Mouse (Mus musculus) right cerebral cortex, postnatal 4 days (tissue): ENCODE measurements at regions not wholly inside any gene's neighbourhood (a gene's known extent, or its start where the extent isn't known, plus 50 kb on each side); places are given as distances from the start of the nearest gene placed in this dataset.

Experiments
- DNase-seq: peaks from one replicate; pipeline ENCODE4 v3.0.0-alpha.2; 2022

GRCm38 (mm10) chr13:51975801-51976601 lies 129.5 kb downstream of the Gadd45g start:
- DNase-seq = no peak

- no peak for DNase-seq
These were observed 130.2 kb downstream of the Gadd45g start for GRCm38 (mm10) chr13:51976620-51977214.

GRCm38 (mm10) chr13:51979301-51979977 lies 133.0 kb downstream of the Gadd45g start:
- DNase-seq = no peak

GRCm38 (mm10) chr13:51980344-51980743 lies 133.9 kb downstream of the Gadd45g start:
- no peak for DNase-seq

- DNase-seq = no peak
These were observed 136.5 kb downstream of the Gadd45g start for GRCm38 (mm10) chr13:51983002-51983401.

- no peak for DNase-seq
These were observed 137.1 kb downstream of the Gadd45g start for GRCm38 (mm10) chr13:51983575-51983974.

GRCm38 (mm10) chr13:51991339-51991738 lies 144.9 kb downstream of the Gadd45g start:
- no peak for DNase-seq

GRCm38 (mm10) chr13:51992878-51993277 lies 146.4 kb downstream of the Gadd45g start:
- no peak for DNase-seq

- no peak for DNase-seq
These were observed 149.7 kb downstream of the Gadd45g start for GRCm38 (mm10) chr13:51996163-51996562.

- no peak for DNase-seq
These were observed 152.1 kb downstream of the Gadd45g start for GRCm38 (mm10) chr13:51998542-51998941.

GRCm38 (mm10) chr13:52001811-52002210 lies 155.3 kb downstream of the Gadd45g start:
- no peak for DNase-seq

GRCm38 (mm10) chr13:52003946-52004539 lies 157.6 kb downstream of the Gadd45g start:
- no peak for DNase-seq

GRCm38 (mm10) chr13:52007585-52008395 lies 161.3 kb downstream of the Gadd45g start:
- DNase-seq = no peak

- no peak for DNase-seq
These were observed 162.8 kb downstream of the Gadd45g start for GRCm38 (mm10) chr13:52009231-52009630.

- no peak for DNase-seq
These were observed 163.3 kb downstream of the Gadd45g start for GRCm38 (mm10) chr13:52009766-52010165.

- no peak for DNase-seq
These were observed 164.5 kb downstream of the Gadd45g start for GRCm38 (mm10) chr13:52011001-52011400.

- DNase-seq = no peak
These were observed 166.7 kb downstream of the Gadd45g start for GRCm38 (mm10) chr13:52013182-52013581.

GRCm38 (mm10) chr13:52013757-52014156 lies 167.3 kb downstream of the Gadd45g start:
- DNase-seq = no peak

- DNase-seq = no peak
These were observed 168.1 kb downstream of the Gadd45g start for GRCm38 (mm10) chr13:52014566-52014965.

- DNase-seq = no peak
These were observed 168.6 kb downstream of the Gadd45g start for GRCm38 (mm10) chr13:52015066-52015465.

GRCm38 (mm10) chr13:52015496-52015895 lies 169.0 kb downstream of the Gadd45g start:
- DNase-seq = no peak

GRCm38 (mm10) chr13:52017598-52018190 lies 171.2 kb downstream of the Gadd45g start:
- DNase-seq = no peak
